Mouse (Mus musculus) T-helper 1 cell (primary cell): ENCODE data around the gene C130050O18Rik.
"Not testable (repeated sequence)": the region's sequence is repeated elsewhere in the genome, so short reads cannot be mapped to it uniquely, and the experiment has no call there.

ENCODE experiments used
- in situ Hi-C: fragments of 300-600 bp; cut with MboI, MseI; formaldehyde crosslinking; loops from one replicate; pipeline ENCODE4 v1.15.1; 2025; ENCODE audit warnings: high pct_unique_total_duplicates

C130050O18Rik gene

GRCm38 (mm10) chr5:139379771-139380384 is 25.2 kb upstream of the C130050O18Rik start:
- in situ Hi-C loops = no loop called here

DNA sequence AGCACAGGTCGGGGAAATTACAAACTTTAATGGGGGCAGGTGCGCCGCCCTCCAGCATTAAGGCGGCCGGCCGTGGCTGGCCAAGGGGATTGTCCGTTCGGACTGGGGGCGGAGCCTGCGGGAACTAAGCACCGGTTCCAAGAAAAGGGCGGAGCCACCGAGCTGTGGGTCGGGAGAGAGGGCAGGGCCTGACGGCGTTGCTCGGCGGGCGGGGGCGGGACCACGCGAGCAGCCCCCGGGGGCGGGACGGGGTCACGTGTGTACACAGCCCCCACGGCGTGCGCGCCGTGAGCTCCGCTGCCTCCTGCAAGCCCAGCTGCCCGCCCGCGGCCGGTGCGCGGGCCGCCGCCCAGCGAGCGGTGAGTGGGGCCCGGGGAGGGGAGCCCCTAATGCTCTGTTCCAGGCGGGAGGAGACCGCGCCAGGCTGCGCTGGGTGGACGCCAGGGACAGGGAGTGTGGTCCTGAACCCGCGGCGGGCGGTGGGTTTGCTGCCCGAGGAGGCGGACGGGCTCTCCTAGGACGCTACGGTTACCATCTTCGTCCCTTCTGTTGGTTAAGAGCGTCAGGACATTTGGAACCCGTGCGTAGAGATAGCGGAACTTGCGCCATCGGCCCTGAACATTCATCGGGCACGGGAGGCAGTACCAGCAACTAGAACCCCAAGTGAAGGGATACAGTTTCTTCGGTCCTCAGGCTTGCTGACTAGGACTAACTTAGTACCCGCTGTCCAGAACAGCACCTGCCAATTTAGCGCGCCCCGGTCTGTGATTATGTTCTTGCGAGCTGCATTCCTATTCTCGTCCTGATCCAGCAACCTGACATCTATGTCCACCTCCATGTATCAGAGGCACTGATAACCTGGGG is 24.5 kb upstream of the C130050O18Rik start:
- in situ Hi-C loops = no loop called here

DNA sequence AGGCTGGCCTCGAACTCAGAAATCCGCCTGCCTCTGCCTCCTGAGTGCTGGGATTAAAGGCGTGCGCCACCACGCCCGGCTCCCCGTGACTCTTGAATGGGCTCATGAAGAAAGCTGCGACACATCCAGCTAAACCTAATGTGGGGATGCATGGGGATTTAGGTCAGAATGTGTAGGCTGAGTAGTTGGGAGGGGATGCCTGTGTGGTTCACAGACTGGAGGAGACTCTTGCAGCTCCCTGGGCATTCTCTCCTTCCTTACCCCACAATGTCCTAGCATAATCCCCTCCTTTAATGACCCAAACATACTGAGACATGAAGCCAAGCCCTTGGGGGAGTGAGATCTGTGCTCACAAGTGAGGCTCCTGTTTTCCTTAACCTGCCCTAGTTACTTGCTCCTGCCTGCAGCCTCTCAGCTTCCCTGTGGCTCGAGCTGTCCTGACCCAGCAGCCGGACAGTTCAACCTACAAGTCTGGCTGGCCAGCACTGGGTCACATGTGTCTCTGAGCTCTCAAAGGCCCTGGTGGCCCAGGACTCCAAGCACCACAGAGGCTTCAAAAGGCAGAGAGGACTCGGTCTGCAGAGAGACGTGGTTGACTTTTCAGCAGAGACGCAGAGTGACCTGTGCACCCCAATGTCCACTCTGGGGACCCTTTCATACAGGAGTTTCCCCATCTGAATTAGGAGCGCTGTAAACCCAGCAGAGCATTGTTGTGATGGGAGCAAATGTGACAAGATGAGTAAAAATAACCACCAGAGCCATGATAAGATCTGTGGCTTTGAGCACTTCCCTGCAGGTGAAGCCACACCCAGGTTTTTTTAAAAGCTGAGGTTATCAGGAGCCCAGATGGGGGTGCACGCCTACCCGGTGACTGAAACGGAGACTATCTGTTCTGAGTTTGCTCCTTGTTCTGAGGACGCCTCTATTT is 23.2 kb upstream of the C130050O18Rik start:
- in situ Hi-C loops = no loop called here

- in situ Hi-C loops = no loop called here
These were observed 22.3 kb upstream of the C130050O18Rik start for GRCm38 (mm10) chr5:139382760-139383159.

GRCm38 (mm10) chr5:139383234-139383633 is 21.8 kb upstream of the C130050O18Rik start:
- in situ Hi-C loops = no loop called here

DNA sequence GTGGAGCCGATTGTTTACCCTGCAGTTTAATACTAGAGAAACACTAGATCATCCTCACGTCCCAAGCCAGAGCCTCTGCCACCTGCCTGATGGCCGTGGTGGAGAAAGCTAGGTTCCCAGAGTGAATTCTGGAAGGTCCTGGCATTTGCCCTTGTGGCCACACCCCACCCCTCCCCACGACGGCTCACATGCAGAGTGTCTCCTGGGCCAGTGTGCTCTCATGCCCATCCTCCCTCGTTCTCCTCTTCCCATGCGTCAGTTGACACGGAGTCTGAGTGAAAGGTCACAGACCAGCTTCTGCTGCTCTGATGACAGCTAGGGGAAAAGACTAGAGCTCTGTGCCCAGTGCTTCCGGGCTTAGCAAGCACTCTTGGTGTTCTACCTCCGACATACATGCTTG is 20.5 kb upstream of the C130050O18Rik start:
- in situ Hi-C loops = no loop called here

DNA sequence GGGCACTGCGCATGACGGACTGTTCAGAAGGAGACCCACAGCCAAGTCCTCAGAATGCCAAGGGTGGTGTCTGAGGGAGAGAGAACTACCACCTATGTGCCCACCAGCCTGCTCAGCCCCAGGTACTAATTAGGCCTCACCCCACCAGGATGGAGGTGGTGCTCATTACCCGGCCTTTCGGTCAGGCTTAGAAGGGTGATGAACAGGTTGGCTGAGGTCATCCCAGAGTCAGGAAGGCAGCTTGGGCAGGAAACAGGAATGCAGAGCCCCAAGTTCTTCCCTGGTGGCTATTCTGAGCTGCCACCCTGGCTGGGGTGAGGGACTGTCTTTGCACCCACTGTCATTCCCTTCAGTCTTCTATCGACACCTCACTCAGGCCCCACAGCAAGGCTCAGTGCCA is 19.0 kb upstream of the C130050O18Rik start:
- in situ Hi-C loops = no loop called here

DNA sequence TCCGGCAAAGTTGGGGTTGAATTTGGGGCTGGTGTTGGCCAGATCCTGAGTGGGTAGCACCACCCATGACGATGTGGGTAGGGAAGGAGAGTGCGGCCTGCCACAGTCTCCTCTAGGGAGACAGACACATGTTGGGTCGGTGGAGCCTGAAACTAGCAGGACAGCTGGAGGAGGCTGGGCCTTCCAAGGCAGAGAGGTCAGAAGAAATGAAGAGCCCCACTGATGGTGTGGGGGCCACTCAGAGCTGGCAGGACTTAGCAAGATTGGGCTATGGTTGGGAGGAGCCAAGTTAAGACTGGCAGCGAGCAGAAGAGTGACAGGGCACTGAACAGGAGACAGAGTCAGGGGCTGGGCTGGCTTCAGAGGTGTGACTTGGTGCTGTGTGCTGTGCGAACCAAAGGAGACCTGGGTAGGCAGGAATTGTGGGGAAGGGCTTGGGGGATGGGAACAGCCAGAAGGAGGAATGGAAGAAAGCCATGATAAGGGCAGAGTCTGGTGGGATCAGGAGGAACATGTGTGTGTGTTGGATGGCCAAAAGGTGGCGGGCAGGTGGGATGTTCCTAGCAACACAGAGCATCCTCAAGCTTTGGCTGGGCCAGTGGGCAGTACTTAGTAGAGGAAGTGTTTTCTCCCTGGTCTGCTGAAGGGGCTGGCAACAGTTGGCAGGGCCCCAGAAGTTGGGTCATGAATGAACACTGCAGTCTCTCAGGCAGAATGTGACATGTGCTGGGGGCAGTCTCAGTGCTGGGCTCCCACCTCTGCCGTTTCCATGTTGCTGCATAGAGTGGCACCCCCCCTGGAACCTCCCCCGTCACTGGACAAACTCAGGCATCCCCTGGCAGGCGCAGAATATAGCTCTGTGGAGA is 17.5 kb upstream of the C130050O18Rik start:
- in situ Hi-C loops = no loop called here

DNA sequence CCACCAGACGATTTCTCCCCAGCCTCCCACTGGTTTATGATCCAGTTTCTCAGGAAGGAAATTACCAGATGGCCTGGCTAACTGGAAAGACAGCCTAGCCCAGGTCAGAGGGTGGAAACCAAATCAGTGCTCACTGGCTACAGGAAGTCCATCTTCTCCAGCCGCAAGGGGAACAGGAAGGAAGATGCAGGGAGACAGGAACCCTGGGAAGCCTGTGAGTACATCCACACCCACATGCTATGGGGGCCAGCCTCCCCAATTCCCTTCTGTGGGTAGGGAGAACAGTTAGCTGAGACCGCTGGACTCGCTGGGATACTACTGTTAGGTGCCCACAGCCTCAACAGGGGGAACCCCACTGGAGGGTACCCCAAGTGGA is 16.9 kb upstream of the C130050O18Rik start:
- in situ Hi-C loops = no loop called here

DNA sequence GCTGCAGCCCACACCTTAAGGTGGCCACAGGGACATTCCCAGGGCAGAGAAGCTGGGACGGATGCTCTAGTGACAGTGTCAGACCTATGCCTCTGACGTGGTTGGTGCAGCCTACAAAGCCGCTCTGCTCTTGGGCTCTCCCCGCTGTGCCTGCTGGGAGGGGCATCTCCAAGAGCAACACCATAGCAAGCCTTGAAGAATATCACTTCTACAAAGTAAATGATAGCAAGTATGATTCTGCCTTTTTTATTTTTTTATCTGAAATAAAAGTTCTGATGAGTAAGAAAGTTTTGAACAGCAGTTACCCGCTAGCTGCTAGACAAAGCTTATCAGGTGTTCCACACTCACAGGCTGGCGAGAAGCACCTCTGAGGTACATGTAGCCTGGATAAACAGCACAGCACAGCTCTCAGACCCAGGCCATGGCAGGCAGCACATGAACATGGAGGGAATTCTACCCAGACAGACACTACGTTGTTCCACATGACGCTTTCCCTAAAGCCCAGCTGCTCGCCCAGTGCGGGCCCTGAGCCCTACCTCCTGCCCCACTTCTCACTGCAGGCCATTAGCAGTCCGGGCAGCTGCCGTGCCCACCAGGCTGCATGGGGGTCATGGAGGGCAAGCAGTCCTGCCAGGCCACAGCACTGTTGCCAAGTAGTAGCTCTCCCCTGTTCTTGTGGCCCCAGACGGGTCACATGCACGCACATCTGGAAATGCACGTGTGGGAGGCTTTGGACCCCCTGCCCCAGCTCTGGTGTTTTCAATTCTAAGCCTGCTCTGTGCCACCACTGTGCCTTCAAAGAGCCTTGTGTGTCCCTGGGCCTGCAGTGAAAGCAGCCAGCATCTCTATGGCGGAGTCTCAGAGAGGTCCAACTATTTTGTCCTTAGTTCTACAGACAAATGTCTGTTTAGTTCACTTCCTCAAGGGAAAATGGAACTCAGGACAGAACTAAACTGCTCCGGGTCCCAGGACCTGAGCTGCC is 16.1 kb upstream of the C130050O18Rik start:
- in situ Hi-C loops = no loop called here

DNA sequence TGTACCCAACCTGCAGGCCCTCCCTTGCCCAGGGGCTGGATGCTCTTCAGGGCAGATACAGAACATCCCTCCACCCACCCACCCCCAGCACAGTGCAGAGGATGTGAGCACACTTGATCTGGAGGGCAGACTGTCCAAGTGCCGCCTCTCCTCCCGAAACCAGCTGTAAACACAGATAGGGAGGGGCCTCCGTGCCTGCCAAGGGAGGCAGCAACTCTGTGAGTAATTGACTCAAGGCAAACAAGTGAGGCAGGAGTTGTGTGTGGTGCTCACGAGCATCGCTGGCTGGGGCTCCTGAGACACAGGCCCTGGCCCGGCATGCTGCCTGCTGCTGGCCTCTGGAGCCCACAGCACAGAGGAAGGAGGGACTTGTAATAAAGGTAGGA is 15.4 kb upstream of the C130050O18Rik start:
- in situ Hi-C loops = no loop called here

DNA sequence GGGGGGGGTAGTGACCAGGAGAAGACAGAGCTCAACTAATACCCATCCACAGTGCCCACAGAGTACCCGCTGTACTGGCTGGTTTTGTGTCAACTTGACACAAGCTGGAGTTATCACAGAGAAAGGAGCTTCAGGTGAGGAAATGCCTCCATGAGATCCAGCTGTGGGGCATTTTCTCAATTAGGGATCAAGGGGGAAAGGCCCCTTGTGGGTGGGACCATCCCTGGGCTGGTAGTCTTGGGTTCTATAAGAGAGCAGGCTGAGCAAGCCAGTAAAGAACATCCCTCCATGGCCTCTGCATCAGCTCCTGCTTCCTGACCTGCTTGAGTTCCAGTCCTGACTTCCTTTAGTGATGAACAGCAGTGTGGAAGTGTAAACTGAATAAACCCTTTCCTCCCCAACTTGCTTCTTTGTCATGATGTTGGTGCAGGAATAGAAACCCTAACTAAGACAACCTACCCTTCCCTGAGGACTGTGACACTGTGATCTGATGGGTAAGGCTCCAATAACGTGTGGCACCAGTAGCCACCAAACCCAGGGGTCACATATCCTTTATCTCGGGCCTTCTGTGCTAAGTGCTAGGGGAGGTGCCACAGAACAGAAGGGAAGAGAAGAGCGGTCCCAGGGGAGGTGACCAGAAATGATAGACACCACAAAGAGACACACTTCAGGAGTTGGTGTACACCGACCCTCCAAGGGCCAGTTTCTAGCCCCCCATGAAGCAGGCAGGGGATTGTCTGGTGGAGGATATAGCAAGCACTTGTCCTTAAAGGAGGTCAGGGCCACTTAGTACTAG is 14.6 kb upstream of the C130050O18Rik start:
- in situ Hi-C loops = not testable (repeated sequence)

- in situ Hi-C loops = no loop called here
These were observed 13.6 kb upstream of the C130050O18Rik start for GRCm38 (mm10) chr5:139391309-139391990.

GRCm38 (mm10) chr5:139392219-139393196 is 12.6 kb upstream of the C130050O18Rik start:
- in situ Hi-C loops = no loop called here

DNA sequence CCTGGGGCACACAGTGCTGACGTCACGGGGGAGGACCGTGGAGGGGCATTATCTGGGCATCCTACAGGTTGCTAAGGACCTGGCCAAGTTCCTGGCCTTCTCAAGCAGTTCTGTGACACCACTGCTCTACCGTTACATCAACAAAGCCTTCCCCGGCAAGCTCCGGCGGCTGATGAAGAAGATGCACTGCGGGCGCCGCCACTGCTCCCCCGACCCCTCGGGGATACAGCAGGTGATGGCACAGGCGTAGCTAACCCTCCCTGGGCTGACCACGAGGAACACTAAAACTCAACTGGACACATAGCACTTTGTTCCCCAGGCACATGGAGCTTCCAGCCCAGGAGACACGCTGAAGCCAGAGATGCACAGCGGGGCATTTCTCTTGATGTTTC is 11.9 kb upstream of the C130050O18Rik start:
- in situ Hi-C loops = no loop called here

GRCm38 (mm10) chr5:139394399-139394798 is 10.7 kb upstream of the C130050O18Rik start:
- in situ Hi-C loops = no loop called here

DNA sequence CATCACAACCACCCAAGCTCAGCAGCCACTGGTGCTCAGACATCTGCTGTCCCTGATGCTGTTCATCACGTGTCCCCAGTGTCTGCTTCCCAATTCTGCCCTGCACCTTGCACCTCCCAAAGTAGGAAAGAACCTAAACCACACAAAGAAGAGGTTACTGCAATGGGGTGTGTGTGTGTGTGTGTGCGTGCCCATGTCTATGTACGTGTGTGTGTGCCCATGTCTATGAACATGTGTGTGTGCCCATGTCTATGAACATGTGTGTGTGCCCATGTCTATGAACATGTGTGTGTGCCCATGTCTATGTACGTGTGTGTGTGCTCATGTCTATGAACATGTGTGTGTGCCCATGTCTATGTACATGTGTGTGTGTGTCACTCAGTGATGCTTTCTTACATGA is 9.6 kb upstream of the C130050O18Rik start:
- in situ Hi-C loops = no loop called here
